Comparison of ENCODE assay signal across 1 mouse cellular context in genomic region chr13:23572218-23573033, GRCm38 (mm10).
TF ChIP-seq lines count a peak whose summit lies in the region.

No protein-coding gene starts in this region.

TF ChIP-seq in CH12.LX, 34 proteins besides CTCF, POLR2A, EP300 and RAD21 (continued from another document):
- TF ChIP-seq ZKSCAN1 (IDR thresholded peaks at IDR 0.05; ENCODE audit: borderline replicate concordance, low read depth, low read length) (no peak), MEF2A (IDR thresholded peaks at IDR 0.05; ENCODE audit: borderline replicate concordance, low read depth, low read length) (no peak), NRF1 (IDR thresholded peaks at IDR 0.05; ENCODE audit: low read depth, low read length) (no peak), RCOR1 (conservative IDR thresholded peaks at IDR 0.05; ENCODE audit: low read depth, low read length) (no peak), NELFE (IDR thresholded peaks at IDR 0.05; ENCODE audit: low read depth, low read length) (peak; percentile 7; the same call in 1 of the 2 replicates), HCFC1 (IDR thresholded peaks at IDR 0.05; ENCODE audit: low read depth, low read length) (0 out of 2 replicates have a peak, but pooled peaks have one; percentile 10), ZMIZ1 (IDR thresholded peaks at IDR 0.05; ENCODE audit: low read depth, low read length) (no peak; the same call in 1 of the 2 replicates)
